ENCODE assay signal across 7 mouse cellular contexts in genomic region chr2:165286361-165287201, GRCm38 (mm10). TPM values are rescaled to one million over a fixed set of nuclear protein-coding genes. Genes with fewer than 3 reads are reported as not detected.
DNase-seq lines count a peak whose midpoint lies in the region; ATAC-seq lines count a peak whose summit lies in the region.

No protein-coding gene starts in this region.

- 73% methylated on average over 18 of the region's 18 CpGs for WGBS in hindbrain, embryonic 14.5 days
- WGBS in neural tube, embryonic 14.5 days, result 71% methylated on average over 18 of the region's 18 CpGs

- ATAC-seq in hindbrain, embryonic 14.5 days (ENCODE audit: low FRiP score), result no peak
- no peak for ATAC-seq in neural tube, embryonic 14.5 days (ENCODE audit: low read depth)

- peak; percentile 10 for DNase-seq in spleen, adult 12 weeks (ENCODE audit: low spot score)
- DNase-seq in spleen, postnatal 4 days (ENCODE audit: low spot score in 2 of 2), result no peak
- DNase-seq in cerebellum, postnatal 10 days, result peak; percentile 63 to 64
- DNase-seq in hindbrain, embryonic 14.5 days (ENCODE audit: low spot score), result no peak
- DNase-seq in lung, adult 18-20 months, result peak; percentile 34 to 48
- DNase-seq in embryo, embryonic 10.5 days (ENCODE audit: low spot score), result no peak

- peak overlapping the region; percentile 89 for H3K4me2 ChIP-seq in hindbrain, embryonic 14.5 days (replicated peaks)
- peak overlapping the region; percentile 93 for H3K4me2 ChIP-seq in neural tube, embryonic 14.5 days (ENCODE audit: low read depth, low read length)

- H3K9me3 ChIP-seq in hindbrain, embryonic 14.5 days (ENCODE audit: control insufficient read depth, low read length), result no peaks in the 10 kb centered on the region
- H3K9me3 ChIP-seq in neural tube, embryonic 14.5 days (ENCODE audit: control insufficient read depth, low read length), result no peaks in the 10 kb centered on the region

- H3K4me3 ChIP-seq in hindbrain, embryonic 14.5 days (replicated peaks; ENCODE audit: low read length), result peak overlapping the region; percentile 48
- H3K4me3 ChIP-seq in neural tube, embryonic 14.5 days (ENCODE audit: low read depth, low read length), result peak overlapping the region; percentile 72

- H3K9ac ChIP-seq in hindbrain, embryonic 14.5 days, result peak overlapping the region; percentile 58
- H3K9ac ChIP-seq in neural tube, embryonic 14.5 days (replicated peaks; ENCODE audit: low read depth, low read length), result peak overlapping the region; percentile 65

- peaks cover 31% of the 10 kb centered on the region for H3K36me3 ChIP-seq in hindbrain, embryonic 14.5 days (replicated peaks; ENCODE audit: control insufficient read depth, insufficient read depth)
- peaks cover 22% of the 10 kb centered on the region; the same call in 1 of the 2 replicates for H3K36me3 ChIP-seq in neural tube, embryonic 14.5 days (ENCODE audit: control insufficient read depth, insufficient read depth, low read length)

- H3K27me3 ChIP-seq in hindbrain, embryonic 14.5 days (ENCODE audit: control insufficient read depth, insufficient read depth, low read length), result no peaks in the 10 kb centered on the region
- H3K27me3 ChIP-seq in neural tube, embryonic 14.5 days (ENCODE audit: control insufficient read depth, insufficient read depth, low read length), result no peaks in the 10 kb centered on the region

- peaks cover 24% of the 10 kb centered on the region for H3K4me1 ChIP-seq in hindbrain, embryonic 14.5 days (replicated peaks; ENCODE audit: control insufficient read depth, insufficient read depth, low read length)
- H3K4me1 ChIP-seq in neural tube, embryonic 14.5 days (ENCODE audit: control insufficient read depth, insufficient read depth, low read length), result peaks cover 18% of the 10 kb centered on the region

- H3K27ac ChIP-seq in hindbrain, embryonic 14.5 days, result no peak overlapping the region
- no peak overlapping the region for H3K27ac ChIP-seq in neural tube, embryonic 14.5 days (ENCODE audit: low read depth, low read length)

RNA-seq across cellular contexts. Expression of gene Slc35c2, which starts 1.1 kb away (rescaled TPM):
- 60.1 and 60.8 TPM in 2 replicates for polyA plus RNA-seq in hindbrain, embryonic 14.5 days (2014; fragmentation: Nextera tagmentation; extraction: Ambion mirVana)
- polyA plus RNA-seq in neural tube, embryonic 14.5 days (2014; fragmentation: Nextera tagmentation; extraction: Ambion mirVana), result 54.1 and 59.0 TPM in 2 replicates

RNA-seq across cellular contexts. Expression of gene Elmo2, which starts 39.7 kb away (rescaled TPM):
- polyA plus RNA-seq in hindbrain, embryonic 14.5 days (2014; fragmentation: Nextera tagmentation; extraction: Ambion mirVana), result 99.7 and 100 TPM in 2 replicates
- 98.8 and 110 TPM in 2 replicates for polyA plus RNA-seq in neural tube, embryonic 14.5 days (2014; fragmentation: Nextera tagmentation; extraction: Ambion mirVana)

RNA-seq across cellular contexts. Expression of gene Cdh22, which starts 51.9 kb away (rescaled TPM):
- polyA plus RNA-seq in hindbrain, embryonic 14.5 days (2014; fragmentation: Nextera tagmentation; extraction: Ambion mirVana), result 12.4 and 15.4 TPM in 2 replicates
- polyA plus RNA-seq in neural tube, embryonic 14.5 days (2014; fragmentation: Nextera tagmentation; extraction: Ambion mirVana), result 9.0 and 10.5 TPM in 2 replicates

Comparison
In these comparisons a context has a peak if more than half of its experiments do, and no peak if none do; other contexts are left out.
1. DNase-seq: peak in spleen, adult 12 weeks (single experiment), cerebellum, postnatal 10 days (2 of 2) and lung, adult 18-20 months (2 of 2); none in spleen, postnatal 4 days (0 of 2), hindbrain, embryonic 14.5 days (single experiment) and embryo, embryonic 10.5 days (single experiment).